Mouse (Mus musculus) limb, embryonic 14.5 days (tissue): Measurements from ENCODE around the gene Rps6ka4. TPM values are rescaled to one million over a fixed set of nuclear protein-coding genes. Genes with fewer than 3 reads are reported as not detected.

ENCODE experiments used
- ATAC-seq: fragments of 200-750 bp; cut with Nextera tagmentation; 2 replicates; pipeline ENCODE4 v1.8.0; 2017; ENCODE audit warnings: low read depth, moderate number of reproducible peaks, moderate TSS enrichment; ENCODE audit not compliant: low FRiP score
- DNase-seq: peaks from one replicate; pipeline ENCODE4 v3.0.0-alpha.2; 2015; ENCODE audit warnings: low spot score
- H3K27ac ChIP-seq: fragments of 300-500 bp; sonication (generic); replicated peaks from 2 replicates; pipeline ENCODE4 v1.5.1; 2014; ENCODE audit warnings: low read depth, mild to moderate bottlenecking, low read length, moderate library complexity, mixed read lengths
- H3K27me3 ChIP-seq: fragments of 300-500 bp; sonication (generic); 2 replicates; pipeline ENCODE4 v1.6.1; 2014; ENCODE audit warnings: low read length, mixed read lengths; ENCODE audit not compliant: control insufficient read depth, insufficient read depth
- H3K36me3 ChIP-seq: fragments of 300-500 bp; sonication (generic); 2 replicates; pipeline ENCODE4 v1.6.1; 2014; ENCODE audit warnings: mild to moderate bottlenecking, low read length, moderate library complexity, mixed read lengths; ENCODE audit not compliant: control insufficient read depth, insufficient read depth
- H3K4me1 ChIP-seq: fragments of 300-500 bp; sonication (generic); 2 replicates; pipeline ENCODE4 v1.6.1; 2014; ENCODE audit warnings: antibody characterized with exemption, low read length, mixed read lengths; ENCODE audit not compliant: control insufficient read depth, insufficient read depth
- H3K4me2 ChIP-seq: fragments of 300-500 bp; sonication (generic); replicated peaks from 2 replicates; pipeline ENCODE4 v1.6.1; 2014; ENCODE audit warnings: low read depth, mild to moderate bottlenecking, low read length, moderate library complexity; ENCODE audit not compliant: severe bottlenecking
- H3K4me3 ChIP-seq: fragments of 300-500 bp; sonication (generic); replicated peaks from 2 replicates; pipeline ENCODE4 v1.5.1; 2014; ENCODE audit warnings: low read length
- H3K9ac ChIP-seq: fragments of 300-500 bp; sonication (generic); 2 replicates; pipeline ENCODE4 v1.6.1; 2014; ENCODE audit warnings: mild to moderate bottlenecking, low read depth, low read length, moderate library complexity; ENCODE audit not compliant: severe bottlenecking
- H3K9me3 ChIP-seq: fragments of 300-500 bp; sonication (generic); 2 replicates; pipeline ENCODE4 v1.6.1; 2016; ENCODE audit warnings: low read length; ENCODE audit not compliant: control insufficient read depth
- POLR2A ChIP-seq: fragments of 200-500 bp; IDR thresholded peaks from 2 replicates; pipeline ENCODE4 v1.8.0; 2012; ENCODE audit warnings: inconsistent platforms, mild to moderate bottlenecking, moderate library complexity, borderline replicate concordance; ENCODE audit not compliant: insufficient read depth, insufficient read length; ENCODE audit errors: extremely low read depth
- WGBS: fragments of 180-500 bp; shearing (Covaris S2); extraction: QIAGEN DNeasy Blood & Tissue Kit; methylation state at CpG from one replicate; pipeline ENCODE4 v1.1.7; 2014; 5-methylcytosine and 5-hydroxymethylcytosine counted together
- polyA plus RNA-seq, 2 experiments: library from polyadenylated mRNA; depleted of rRNA in 1 of 2; stranded (reverse) in 1 of 2; unstranded in 1 of 2; fragments of >200 nt; fragmentation: Nextera tagmentation in 1 of 2; extraction: Ambion mirVana in 1 of 2; gene quantifications; 2 replicates each; pipeline versions ENCODE4 v1.2.1 to v1.2.3; 2012 to 2014

Rps6ka4 gene
- polyA plus RNA-seq, 2 experiments: 19.4 to 27.4 TPM

- TF ChIP-seq POLR2A: no peak
- H3K4me1 ChIP-seq: peaks cover 12% of the 10 kb centered on the region
- H3K36me3 ChIP-seq: peaks cover 12% of the 10 kb centered on the region; the same call in 1 of the 2 replicates
- H3K4me3 ChIP-seq: no peak overlapping the region
- H3K9ac ChIP-seq: no peak overlapping the region
- H3K4me2 ChIP-seq: no peak overlapping the region
- WGBS: 66% methylated on average over 1 of the region's 1 CpGs
- peaks cover 43% of the 10 kb centered on the region for H3K27me3 ChIP-seq
- ATAC-seq (no peak), DNase-seq (no peak)
- no peak overlapping the region for H3K27ac ChIP-seq
- H3K9me3 ChIP-seq: no peaks in the 10 kb centered on the region
These were observed 1.9 kb upstream of the Rps6ka4 start for GRCm38 (mm10) chr19:6842353-6842752.

DNA sequence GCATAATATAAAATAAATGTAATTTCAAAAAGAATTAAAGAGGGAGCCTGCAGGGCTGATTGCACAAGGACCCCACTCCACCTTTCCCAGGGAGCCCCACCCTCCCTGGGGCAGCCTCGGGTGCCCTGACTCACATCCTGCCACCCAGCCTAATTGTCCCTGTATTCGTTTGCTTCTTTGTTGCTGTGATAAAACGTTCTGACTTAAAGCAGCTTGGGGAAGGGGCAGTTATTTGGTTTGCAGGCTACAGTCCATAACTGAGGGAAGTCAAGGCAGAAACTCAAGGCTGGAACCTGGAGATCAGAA, 809 bp upstream of the Rps6ka4 start:
- H3K9me3 ChIP-seq: no peaks in the 10 kb centered on the region
- peaks cover 32% of the 10 kb centered on the region for H3K27me3 ChIP-seq
- WGBS: 21% methylated on average over 3 of the region's 3 CpGs
- peak overlapping the region; percentile 95 for H3K4me2 ChIP-seq
- H3K9ac ChIP-seq: no peak overlapping the region
- DNase-seq (no peak), ATAC-seq (no peak)
- H3K4me1 ChIP-seq: peaks cover 12% of the 10 kb centered on the region
- H3K36me3 ChIP-seq: peaks cover 14% of the 10 kb centered on the region; the same call in 1 of the 2 replicates
- H3K27ac ChIP-seq: no peak overlapping the region
- H3K4me3 ChIP-seq: peak overlapping the region; percentile 80; the same call in 1 of the 2 replicates
- no peak for TF ChIP-seq POLR2A

DNA sequence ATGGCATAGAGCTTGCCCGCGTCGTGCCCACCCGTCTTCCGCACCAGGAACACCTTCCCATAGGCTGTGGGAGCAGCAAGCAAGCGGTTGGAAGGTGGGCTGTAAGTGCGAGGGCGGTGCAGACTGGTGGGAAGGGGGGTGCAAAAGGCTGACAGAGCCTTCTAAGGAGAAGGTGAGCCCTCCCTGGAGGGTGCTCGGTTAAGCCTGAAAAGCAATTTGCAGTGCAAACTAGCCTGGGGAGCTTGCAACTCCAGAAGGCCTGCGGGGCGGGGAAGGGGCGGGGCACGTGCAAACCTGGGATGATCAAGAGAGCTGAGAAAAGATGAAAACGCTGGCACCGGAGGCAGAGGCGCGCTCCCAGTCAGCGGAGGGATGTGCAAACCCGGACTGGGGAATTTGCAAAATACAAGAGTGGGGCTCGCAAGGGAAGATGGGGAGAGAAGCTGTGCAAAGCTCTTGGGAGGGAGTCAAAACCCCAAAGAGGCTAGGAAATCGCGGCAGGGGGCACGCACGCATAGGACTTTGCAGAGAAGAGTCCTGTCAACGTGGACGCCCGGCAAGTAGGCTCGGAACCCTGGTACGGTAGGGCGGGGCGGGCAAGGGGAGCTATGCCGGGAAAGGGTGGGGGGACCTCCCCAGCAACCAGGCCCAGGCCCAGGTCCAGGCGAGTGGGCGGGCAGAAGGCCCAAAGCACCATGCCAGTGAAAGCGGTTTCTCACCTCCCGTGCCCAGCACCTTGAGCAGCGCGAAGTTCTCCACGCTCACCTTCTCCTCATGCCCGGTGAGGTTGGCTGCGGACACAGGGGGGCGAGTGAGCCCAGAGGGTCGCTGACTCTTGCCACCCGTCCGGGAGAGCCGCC, 591 bp downstream of the Rps6ka4 start:
- Histone ChIP-seq H3K9me3 (no peaks in the 10 kb centered on the region), H3K4me2 (peak overlapping the region; percentile 95), H3K9ac (peak overlapping the region; percentile 78), H3K27me3 (peaks cover 29% of the 10 kb centered on the region), H3K27ac (no peak overlapping the region; the same call in 1 of the 2 replicates), H3K36me3 (peaks cover 22% of the 10 kb centered on the region; the same call in 1 of the 2 replicates), H3K4me3 (peak overlapping the region; percentile 80), H3K4me1 (peaks cover 12% of the 10 kb centered on the region)
- 2% methylated on average over 38 of the region's 46 CpGs for WGBS
- TF ChIP-seq POLR2A: no peak
- ATAC-seq (peak; percentile 41; the same call in 1 of the 2 replicates), DNase-seq (no peak)

DNA sequence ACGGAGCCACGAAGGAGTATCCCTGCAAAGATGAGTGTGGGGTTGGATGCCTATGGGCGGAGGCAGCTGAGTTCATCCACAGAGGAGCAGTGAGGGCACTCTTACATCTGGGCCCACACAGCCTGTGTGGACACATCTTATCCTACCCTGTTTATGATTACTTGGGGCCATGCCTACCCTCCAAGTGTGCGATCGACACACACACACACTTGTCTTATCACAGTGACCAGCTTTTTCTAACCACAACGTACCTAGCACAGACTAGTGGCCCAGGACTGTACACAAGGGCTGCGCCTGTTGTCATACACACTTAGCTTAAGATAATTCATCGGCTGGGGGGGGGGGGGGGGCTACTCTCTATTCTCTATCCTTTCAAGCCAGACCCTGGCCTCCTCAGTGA, 8.1 kb downstream of the Rps6ka4 start:
- H3K36me3 ChIP-seq: peaks cover 50% of the 10 kb centered on the region
- H3K4me1 ChIP-seq: peaks cover 6% of the 10 kb centered on the region; the same call in 1 of the 2 replicates
- H3K9ac ChIP-seq: no peak overlapping the region
- peaks cover 45% of the 10 kb centered on the region for H3K27me3 ChIP-seq
- no peak overlapping the region for H3K27ac ChIP-seq
- no peak overlapping the region for H3K4me2 ChIP-seq
- 87% methylated on average over 8 of the region's 8 CpGs for WGBS
- TF ChIP-seq POLR2A: no peak
- DNase-seq: no peak
- H3K4me3 ChIP-seq: no peak overlapping the region
- no peak for ATAC-seq
- no peaks in the 10 kb centered on the region for H3K9me3 ChIP-seq

GRCm38 (mm10) chr19:6831331-6831730, 9.1 kb downstream of the Rps6ka4 start:
- H3K9me3 ChIP-seq: no peaks in the 10 kb centered on the region
- no peak overlapping the region for H3K27ac ChIP-seq
- TF ChIP-seq POLR2A: no peak
- H3K9ac ChIP-seq: no peak overlapping the region
- peak overlapping the region; percentile 13 for H3K4me3 ChIP-seq
- WGBS: 11% methylated on average over 16 of the region's 17 CpGs
- H3K4me1 ChIP-seq: peaks cover 6% of the 10 kb centered on the region; the same call in 1 of the 2 replicates
- DNase-seq: no peak
- H3K27me3 ChIP-seq: peaks cover 45% of the 10 kb centered on the region
- H3K4me2 ChIP-seq: peak overlapping the region; percentile 13; the same call in 1 of the 2 replicates
- H3K36me3 ChIP-seq: peaks cover 47% of the 10 kb centered on the region
- ATAC-seq: no peak
